Mouse (Mus musculus): ENCODE results near the gene Olfr780.

DNA sequence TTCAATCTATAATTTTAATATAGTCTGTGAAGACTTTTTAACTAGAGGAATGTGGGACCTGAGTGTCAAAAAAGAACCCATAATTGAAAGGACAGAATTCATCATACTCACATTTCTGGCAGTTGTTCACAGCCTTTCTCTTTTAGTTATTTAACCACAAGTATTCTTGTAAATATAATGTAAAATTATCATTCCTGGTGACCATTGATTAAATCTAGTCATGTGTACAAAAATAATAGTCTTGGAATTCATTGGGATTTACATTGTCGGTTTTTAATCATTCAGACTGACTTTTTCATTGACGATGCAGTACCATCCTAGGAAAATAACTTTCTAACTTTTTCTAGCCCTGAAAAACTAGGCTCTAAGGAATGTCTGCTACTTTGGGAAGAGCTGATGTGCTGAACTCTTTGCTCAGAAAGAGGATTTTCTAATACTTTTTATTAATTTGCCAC is 46.8 kb upstream of the Olfr780 start, which contains the start of gene Olfr777:
- TF ChIP-seq CTCF (IDR thresholded peaks at IDR 0.05; ENCODE audit: low read depth) (no peak), EP300 (IDR thresholded peaks at IDR 0.05; ENCODE audit: low read depth) (no peak)
